Mouse (Mus musculus) bone marrow, adult 2 months (tissue): ENCODE measurements at regions not wholly inside any gene's neighbourhood (a gene's known extent, or its start where the extent isn't known, plus 50 kb on each side); places are given as distances from the start of the nearest gene placed in this dataset.

Source experiments
- CTCF ChIP-seq: fragments of 200-500 bp; IDR thresholded peaks from 2 replicates; pipeline ENCODE4 v1.5.1; 2011; ENCODE audit warnings: low read length, control low read depth; ENCODE audit not compliant: control insufficient read depth, insufficient read depth
- POLR2A ChIP-seq: fragments of 200-500 bp; IDR thresholded peaks from 2 replicates; pipeline ENCODE4 v1.6.1; 2011; ENCODE audit warnings: low read depth, mild to moderate bottlenecking, control low read depth, low read length, borderline replicate concordance; ENCODE audit not compliant: control insufficient read depth

DNA sequence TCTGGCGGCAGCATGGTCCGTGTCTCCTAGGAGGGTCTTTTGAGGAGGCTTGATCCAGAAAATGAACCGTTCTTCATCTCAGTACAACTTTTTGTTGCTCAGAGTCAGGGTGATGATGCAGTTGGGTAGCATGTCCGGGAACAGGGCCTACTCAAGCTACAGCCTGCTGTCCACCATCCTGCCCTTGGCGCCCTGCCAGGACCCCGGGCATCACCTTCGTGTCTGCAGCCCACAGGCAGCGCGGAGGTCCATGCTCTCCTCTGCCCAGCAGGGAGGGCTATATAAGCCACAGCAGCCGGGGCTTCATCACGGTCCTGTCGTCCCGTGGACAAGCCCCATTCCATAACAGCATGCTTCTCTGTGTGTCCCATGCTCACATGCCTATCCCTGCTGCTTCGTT, 107.1 kb upstream of the Klf3 start:
- no peak for TF ChIP-seq CTCF
- TF ChIP-seq POLR2A: no peak
